Mouse (Mus musculus): ENCODE measurements around the gene Rfxank.

Rfxank gene

DNA sequence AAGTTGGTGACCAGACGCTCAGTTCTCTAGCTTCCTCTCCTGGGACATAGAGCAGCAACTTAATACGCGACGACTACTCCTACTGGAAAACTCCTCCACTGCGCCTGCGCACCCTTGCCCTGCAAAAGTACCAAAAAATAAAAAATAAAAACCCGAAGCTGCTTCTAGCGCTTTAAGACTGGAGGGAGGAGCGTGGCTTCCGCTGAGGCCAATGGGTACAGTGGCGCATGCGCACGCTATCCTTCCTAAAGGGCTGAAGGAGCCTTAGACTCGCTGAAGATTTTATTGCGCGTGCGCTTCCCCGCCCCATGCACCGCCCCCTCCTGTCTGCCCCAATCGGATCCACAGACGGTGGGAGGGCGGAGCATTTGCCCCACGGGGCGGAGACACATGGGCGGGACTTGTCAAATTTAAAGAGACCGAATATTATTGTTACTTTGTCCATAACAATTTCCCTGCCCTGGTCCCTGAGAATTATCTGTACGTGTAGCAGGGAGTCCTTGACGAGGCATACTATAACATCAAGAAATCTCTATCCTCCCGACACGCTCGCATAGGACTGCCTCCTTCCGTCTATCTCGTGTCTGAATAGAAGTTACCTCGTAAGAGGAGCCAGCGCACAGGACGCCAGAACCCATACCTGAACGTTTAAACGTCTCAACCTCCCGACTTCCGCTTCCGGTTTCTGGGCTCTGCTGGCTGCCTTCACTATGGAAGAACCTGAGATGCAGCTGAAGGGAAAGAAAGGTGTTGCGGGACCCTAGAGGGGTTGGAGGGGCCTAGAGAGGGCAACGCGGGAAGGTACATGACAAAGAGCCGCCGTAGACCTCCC is at the start of gene Rfxank, which contains the start of the genes Borcs8 and Mef2b:
Gene Rfxank, minus strand, starts transcription at position 129 of the 832 bp plus-strand sequence.
Gene Borcs8, plus strand, starts transcription at position 474 of the 832 bp plus-strand sequence.
Gene Mef2b, plus strand, starts transcription at position 686 of the 832 bp plus-strand sequence.
- peak; percentile 99 to 100 for DNase-seq (ENCODE audit: low spot score in 2 of 2)

DNA sequence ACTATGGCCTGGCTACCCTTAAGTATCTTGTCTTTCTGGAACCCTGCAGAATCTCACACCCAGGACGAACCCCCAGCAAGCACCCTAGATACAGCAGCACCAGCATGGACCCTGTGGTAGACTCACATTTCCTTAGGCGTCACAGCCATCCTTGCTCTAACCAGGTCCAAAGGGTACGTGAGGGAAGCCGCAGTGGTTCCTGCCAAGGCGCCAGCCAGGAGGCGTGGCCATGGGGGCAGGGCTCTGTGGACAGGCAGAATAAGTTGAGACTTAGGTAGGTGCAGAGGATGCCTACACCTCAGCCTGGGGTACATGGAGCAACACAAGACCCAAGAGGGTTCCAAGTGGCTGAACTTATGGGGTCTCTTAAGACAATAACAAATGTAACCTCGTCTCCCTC is 49.8 kb upstream of the Rfxank start:
- peak in 1 of 2 experiments; percentile 38 for DNase-seq (ENCODE audit: low spot score in 2 of 2)

DNA sequence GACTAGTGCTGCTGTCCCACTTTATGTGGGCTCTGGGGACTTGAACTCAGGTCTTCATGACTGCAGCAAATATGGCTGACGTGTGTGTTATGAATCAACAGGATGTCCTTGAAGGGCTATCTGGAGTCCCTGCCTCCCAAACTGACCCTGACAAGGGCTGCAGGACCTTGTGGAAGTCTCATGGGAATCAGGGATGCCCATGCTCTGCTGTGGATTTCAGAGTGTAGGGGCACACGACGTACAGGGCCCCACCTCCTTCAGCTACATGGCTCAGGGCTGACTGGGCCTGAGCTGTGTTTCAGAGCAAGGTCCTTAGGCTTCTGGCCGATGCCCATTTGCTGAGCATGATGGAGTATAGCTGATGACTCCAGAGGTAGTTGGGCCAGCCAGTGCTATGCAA is 44.2 kb upstream of the Rfxank start:
- DNase-seq (ENCODE audit: low spot score in 2 of 2): no peak

DNA sequence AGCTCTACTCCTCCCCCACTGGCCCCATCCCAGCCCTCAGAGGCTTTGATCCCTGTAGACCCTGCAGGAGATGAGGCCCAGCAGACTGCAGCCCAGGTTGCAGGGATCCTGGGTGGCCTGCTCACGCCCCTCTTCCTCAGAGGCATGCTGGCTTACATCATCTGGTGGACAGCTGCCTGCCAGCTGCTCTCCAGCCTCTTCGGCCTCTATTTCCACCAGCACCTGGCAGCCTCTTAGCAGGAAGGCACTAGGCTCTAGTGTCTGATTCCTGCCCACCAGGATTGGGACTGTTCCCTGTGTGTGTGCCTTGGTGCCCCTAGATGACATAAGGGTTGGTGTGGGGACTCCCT is 42.9 kb upstream of the Rfxank start:
- DNase-seq (ENCODE audit: low spot score in 2 of 2): no peak

DNA sequence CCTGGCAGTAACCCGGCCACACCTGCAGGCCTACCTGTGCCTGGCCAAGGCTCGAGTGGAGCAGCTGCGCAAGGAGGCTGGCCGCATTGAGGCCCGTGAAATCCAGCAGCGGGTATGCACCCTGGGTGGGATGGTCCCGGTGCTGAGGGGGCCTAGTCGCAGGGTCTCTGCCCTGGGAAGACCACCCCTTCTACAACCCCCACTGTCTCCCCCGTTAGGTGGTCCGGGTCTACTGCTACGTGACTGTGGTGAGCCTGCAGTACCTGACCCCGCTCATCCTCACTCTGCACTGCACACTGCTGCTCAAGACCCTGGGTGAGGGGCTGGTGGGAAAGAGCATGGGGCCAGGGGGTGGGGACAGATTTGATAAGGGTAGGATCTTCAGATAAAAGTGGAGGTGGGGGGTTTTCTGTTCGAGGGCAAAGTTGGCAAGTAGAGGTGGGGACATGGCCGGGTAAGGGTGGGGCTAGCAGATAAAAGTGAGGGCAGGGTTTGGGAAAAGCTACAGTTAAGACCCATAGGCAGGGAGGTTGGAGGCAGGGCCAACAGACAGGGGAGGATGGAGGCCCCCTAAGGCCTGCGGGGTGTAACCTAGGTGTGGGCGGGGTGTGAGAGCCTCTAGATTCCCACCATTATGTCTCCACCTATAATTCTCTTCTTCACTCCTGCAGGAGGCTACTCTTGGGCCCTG is 42.4 kb upstream of the Rfxank start:
- DNase-seq (ENCODE audit: low spot score in 2 of 2): no peak

DNA sequence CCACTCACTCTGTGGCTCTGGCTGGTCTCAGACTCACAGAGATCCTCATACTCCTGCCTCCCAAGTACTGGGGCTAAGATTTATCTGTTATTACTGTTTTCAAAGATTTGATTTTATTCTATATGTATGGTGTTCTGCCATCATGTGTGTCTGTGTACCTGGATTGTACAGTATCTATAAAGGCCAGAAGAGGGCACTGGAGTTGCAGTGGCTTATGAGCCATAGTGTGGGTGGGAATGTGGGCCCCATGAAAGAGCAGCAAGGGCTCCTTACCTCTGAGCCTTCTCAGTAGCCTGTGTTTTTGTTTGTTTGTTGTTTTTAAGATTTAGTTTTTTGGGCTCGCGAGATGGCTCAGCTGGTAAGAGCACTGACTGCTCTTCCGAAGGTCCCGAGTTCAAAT is 40.1 kb upstream of the Rfxank start:
- no peak for DNase-seq (ENCODE audit: low spot score in 2 of 2)

DNA sequence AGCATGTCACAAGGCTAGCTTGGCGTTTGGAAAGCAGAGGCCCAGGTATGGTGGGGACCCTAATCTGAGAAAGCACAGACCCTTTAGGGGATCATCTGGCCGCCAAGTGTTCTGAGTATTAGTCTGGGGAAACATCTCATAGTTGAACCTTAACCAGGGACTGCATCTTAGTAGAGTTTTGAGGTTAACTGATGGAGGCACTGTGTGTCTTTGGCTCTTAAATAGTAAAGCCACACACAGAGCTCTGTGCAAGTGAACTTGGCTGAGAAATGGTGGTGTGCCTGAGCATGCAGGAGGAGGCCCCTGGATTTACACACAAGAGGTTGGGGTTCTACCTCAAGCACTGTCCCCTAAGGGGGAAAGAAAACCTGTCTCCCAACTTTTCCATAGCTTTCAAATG is 39.3 kb upstream of the Rfxank start:
- DNase-seq (ENCODE audit: low spot score in 2 of 2): no peak

DNA sequence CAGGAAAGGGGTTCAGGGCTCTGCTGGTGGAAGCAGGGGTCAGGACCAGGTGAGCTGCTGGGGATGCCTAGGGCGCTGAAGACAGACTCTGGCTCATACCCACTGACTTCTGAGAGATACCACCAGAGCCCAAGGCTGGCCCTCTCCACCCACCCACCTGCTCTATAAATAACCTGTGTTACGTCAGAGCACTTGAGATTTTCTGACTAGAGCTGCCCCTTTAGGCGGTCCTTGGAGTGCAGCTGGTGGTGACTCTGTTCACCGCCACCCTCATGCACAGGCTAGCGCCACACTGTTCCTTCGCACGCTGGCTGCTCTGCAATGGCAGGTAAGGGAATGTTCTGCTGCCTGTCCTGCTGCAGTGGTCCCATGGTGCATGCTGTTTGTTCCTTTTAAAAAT is 35.1 kb upstream of the Rfxank start:
- DNase-seq (ENCODE audit: low spot score in 2 of 2): peak in 1 of 2 experiments; percentile 23

DNA sequence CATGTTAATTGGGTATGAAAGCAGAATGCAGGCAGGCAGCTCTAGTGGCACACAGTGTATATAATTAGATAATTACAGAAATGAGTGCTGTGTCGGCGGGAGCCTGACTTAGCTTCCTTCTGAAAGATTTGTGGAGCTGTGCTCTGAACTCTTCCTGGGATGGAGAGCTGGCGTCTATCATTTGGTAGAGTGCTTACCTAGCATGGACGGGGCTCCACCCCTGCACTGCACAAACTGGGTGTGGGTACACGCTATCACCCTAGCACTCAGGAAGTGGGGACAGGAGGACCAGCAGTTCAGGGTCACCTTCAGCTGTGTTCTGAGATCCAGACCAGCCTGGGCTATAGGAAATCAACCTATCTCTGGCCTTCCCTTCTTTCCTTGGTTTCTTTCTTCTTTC is 34.4 kb upstream of the Rfxank start:
- DNase-seq (ENCODE audit: low spot score in 2 of 2): no peak

DNA sequence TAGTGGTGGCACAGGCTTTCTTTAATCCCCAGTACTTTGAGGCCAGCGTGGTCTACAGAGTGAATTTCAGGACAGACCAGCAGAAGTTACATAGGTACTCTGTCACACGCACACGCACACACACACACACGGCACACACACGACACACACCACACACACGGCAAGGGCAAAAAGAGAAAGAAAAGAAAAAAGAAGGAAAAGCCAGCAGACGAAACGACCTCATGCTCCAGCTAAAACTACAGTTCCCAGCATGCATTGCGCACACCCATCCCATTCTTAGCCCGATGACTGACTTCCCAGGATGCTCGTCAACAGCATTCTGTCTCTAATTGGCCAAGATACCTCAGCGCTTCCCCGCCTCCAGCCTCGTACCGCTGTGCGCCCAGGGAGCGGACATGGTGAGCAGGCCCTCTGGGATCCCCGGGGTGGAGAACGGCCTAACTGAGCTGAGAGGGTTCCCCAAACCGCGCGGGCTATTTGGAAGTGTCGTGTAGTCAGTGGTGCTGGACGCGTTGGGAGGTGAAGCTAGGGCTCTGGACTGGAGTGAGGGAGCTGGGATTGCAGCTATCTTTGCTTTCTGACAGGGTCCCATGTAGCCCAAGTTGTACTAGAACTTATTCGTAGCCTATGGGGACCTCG is 33.2 kb upstream of the Rfxank start, which contains the start of gene Tmem161a:
Gene Tmem161a, plus strand, starts transcription at position 314 of the 639 bp plus-strand sequence.
- peak; percentile 95 to 96 for DNase-seq (ENCODE audit: low spot score in 2 of 2)

DNA sequence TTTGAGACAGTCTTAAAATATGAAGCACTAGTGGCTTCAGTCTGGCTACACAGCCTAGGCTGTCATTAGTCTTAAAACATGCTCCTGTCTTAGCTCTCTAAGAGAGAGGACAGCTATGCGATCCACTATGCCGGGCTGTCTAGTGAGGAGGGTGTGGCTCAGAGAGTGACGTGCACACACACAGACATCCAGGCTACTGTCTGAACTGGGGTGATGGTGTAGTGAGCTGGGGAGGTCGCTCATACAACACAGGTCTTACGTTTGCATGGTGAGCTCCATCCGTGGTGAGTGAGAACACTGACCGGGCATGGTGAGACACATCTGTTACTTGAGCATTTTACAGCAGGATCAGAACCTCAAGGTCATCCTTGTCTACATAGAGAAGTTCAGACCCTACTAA is 32.3 kb upstream of the Rfxank start:
- no peak for DNase-seq (ENCODE audit: low spot score in 2 of 2)

DNA sequence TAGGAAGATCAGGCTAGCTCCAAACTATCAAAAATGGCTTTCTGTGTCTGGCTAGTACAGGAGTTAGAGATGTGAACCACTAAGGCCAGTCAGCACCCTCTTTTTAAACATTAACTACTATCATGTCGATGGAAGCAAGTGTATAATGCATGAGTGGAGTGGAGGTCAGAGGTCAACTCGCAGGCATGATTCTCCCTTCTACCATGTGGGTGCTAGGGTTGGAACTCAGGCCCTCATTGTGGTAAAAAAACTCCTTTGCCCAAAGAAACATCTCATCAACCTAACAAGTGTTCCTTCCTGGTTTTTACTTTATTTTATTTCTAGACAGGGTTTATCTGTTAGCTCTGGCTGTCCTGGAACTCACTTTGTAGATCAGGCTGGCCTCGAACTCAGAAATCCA is 31.8 kb upstream of the Rfxank start:
- DNase-seq (ENCODE audit: low spot score in 2 of 2): no peak

DNA sequence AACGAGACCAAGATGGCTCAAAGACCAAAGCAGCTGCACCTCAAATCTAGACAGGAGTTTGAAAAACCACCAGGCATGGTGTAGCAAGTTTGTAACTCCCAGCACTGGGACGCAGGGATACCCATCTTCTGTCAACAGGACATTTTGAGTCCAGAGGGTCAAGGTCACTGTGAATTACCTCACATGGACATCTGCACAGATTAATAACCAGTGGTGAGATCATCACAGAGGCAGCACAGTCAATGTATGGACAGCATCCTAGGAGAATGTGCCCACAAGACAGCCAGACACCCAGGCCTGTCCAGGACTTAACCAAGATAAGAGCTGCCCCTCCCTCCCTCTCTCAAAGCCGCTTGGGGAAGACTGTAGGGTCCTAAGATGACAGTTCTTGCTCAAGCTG is 31.2 kb upstream of the Rfxank start:
- DNase-seq (ENCODE audit: low spot score in 2 of 2): no peak

DNA sequence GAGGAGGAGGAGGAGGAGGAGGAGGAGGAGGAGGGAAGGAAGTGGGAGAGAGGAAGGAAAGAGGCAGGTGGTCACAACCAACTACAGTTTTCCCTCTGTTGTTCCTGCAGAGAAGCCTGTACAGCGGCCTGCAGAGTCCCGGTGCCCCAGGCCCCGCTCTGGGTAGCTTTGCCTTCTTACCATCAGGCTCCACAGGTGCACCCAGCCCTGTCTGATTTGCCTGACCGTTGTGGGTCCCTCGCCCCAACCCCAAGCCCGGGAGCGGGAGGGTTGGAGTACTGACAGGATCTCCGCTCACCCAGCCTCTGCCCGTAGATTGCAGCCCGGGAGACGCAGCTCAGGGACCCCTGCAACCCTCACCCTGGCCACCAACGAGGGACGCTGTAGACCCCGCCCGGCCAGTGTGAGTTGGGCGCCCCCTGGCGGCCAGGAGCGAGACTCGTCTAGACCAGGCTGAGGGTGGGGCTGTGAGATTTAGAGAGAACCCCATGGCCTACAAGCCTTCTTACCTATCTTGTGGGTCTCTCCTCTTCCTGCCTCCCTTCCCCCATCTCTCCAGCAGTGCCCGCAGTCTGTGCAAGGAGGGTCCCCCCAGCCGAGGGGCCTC is 27.7 kb upstream of the Rfxank start:
- DNase-seq (ENCODE audit: low spot score in 2 of 2): peak; percentile 31 to 39

DNA sequence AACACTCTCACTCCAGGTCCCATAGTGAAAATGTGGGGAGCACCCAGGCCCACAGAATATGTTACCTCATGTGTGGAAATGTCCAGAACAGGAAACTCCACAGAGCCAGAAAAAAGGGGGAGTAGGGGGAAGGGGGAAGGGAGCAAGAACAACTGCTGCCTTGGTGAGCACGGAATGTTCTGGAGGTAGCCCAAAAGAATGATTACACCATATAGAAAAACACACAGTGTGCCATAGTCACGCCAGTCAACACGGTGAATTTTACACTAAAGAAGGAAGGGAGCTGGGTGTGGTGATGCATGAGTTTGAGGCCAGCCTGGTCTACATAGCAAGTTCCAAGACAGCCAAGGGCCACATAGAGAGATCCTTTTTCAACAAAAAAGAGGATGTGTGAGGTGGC is 24.4 kb upstream of the Rfxank start:
- no peak for DNase-seq (ENCODE audit: low spot score in 2 of 2)

DNA sequence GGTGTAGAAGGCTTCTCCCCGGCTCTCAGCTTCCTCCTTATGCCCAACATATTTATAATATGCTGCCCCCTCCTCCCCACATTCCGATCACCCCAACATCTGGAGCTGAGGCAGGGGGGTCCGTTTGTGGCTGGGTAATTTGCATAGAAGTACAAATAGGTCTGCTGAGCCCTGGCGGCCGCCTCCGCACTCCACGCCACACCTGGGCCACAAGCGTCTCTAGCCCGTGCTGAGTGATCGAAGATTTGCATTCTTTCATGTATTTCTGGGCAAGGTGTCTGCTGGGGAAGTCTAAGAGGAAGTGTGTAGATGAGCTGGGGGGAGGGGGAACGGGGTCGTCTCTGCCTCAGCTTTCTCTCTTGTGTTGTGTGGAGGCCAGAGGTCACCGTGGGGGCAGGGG is 21.1 kb upstream of the Rfxank start:
- DNase-seq (ENCODE audit: low spot score in 2 of 2): no peak

DNA sequence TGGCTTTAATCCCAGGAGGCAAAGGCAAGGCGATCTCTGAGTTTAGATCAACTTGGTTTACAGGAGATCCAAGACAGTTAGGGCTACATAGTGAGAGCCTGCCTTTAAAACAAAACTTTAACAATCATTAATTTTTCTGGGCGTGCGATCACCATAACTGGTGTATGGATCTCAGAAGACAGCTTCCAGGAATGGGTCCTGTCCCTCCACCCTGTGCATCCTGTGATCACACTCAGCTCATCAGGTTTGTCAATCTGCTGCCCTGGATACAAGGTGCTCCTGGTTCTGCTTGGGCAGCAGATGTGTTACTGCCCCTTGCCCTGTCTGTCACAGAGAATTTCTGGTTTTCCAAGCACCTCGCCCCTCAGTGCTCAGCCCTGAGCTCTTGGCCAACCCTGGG is 20.3 kb upstream of the Rfxank start:
- DNase-seq (ENCODE audit: low spot score in 2 of 2): no peak

DNA sequence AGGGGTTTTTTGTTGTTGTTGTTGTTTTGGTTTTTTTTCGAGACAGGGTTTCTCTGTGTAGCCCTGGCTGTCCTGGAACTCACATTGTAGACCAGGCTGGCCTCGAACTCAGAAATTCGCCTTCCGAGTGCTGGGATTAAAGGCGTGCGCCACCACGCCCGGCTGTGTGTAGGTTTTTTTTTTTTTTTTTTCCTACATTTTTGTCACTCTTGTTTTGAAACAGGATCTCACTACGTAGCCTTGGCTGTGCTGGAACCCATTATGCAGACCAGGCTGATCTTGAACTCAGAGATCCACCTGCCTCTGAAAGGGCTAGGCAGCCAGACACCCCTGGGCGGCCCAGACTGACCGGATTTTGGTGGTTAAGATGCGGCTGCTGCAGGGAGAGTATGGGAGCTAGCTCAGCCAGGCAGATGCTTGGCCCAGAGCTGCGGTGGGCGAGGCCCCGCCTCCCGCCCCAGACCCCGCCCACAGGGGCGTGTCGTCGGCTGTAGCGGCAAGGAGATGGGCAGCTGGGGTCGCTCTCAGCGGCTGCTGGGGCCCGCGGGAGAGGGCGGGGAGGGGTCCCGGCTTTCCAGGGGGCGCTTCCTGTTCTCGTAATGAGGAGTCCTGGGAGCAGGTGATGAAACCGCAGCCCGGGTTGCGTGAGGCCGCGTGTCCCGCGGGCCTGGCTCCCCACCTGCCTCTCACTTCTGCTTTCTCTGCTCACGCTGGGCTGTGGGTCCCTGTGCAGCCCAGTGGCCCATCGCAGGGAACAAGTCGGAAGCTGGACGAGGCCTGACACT is 19.3 kb upstream of the Rfxank start:
- DNase-seq (ENCODE audit: low spot score in 2 of 2): peak; percentile 28 to 42

DNA sequence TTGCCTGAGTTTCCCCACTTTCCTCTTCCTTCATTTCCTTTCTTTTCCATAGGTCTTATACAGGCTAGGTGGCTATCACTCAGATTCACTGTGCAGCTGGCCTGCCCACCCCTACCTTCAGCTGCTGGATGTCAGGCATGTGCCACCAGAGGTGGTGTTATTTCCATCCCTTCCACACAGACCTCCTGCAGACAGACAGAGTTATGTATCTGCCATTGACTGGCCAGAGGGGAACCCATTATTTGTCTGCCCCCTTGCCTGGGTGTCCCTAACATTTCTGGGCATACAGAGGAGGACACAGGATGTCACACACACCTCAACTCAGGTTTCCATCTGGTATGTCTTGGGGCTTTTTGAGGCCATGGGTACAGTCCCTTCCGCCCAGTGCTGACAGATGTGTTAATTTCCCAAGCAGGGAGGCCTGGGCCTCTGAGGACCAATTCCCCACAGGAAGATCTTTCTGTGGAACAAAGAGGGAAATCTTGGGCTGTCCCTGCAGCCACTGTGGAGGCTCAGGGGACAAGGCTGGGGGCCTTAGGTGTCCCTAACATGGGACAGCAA is 18.4 kb upstream of the Rfxank start:
- DNase-seq (ENCODE audit: low spot score in 2 of 2): no peak

DNA sequence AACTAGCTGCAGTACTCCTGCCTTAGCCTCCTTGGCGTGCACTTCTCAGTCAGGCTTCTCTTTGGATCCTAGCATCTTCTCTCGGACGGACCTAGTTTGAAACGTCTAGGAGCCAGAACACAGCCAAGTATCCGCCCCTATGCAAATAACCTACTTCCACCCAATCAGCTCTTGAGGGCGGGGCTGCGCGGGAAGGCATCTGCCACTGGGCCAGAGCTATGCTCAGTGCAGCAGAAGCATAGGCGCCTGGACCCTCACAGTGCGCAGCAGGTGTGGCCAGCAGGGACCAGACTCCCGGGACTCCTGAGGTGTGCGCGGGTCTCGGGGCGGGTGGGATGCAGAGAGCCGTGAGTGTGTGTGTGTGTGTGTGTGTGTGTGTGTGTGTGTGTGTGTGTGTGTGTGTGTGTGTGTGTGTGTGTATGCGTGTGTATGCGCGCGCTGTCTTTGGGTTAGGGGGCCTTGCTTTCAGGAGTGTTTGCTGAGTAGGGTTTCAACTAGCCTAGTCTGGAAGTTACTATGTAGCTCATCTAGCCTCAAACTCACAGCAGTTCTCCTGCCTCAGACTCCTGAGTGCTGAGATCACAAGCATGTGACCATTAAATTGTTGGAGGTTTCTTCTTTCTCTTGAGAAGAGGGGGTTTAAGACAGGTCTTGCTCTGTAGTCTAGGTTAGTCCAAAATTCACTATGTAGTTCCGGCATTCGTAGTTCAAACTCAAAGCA is 13.7 kb upstream of the Rfxank start:
- peak; percentile 29 to 49 for DNase-seq (ENCODE audit: low spot score in 2 of 2)

Data from heart, adult 9 months (tissue).